Mouse (Mus musculus) kidney, adult 2 months (tissue): Measurements from ENCODE around the gene Spib.

ENCODE experiments used
- CTCF ChIP-seq: fragments of 200-500 bp; conservative IDR thresholded peaks from 2 replicates; pipeline ENCODE4 v1.5.1; 2011; ENCODE audit warnings: low read depth, mild to moderate bottlenecking, control low read depth, low read length, moderate library complexity, mixed read lengths; ENCODE audit not compliant: insufficient read depth, insufficient read length
- POLR2A ChIP-seq: fragments of 200-500 bp; IDR thresholded peaks from one replicate; pipeline ENCODE4 v1.6.1; 2011; ENCODE audit warnings: low read depth, low read length, control low read depth

DNA sequence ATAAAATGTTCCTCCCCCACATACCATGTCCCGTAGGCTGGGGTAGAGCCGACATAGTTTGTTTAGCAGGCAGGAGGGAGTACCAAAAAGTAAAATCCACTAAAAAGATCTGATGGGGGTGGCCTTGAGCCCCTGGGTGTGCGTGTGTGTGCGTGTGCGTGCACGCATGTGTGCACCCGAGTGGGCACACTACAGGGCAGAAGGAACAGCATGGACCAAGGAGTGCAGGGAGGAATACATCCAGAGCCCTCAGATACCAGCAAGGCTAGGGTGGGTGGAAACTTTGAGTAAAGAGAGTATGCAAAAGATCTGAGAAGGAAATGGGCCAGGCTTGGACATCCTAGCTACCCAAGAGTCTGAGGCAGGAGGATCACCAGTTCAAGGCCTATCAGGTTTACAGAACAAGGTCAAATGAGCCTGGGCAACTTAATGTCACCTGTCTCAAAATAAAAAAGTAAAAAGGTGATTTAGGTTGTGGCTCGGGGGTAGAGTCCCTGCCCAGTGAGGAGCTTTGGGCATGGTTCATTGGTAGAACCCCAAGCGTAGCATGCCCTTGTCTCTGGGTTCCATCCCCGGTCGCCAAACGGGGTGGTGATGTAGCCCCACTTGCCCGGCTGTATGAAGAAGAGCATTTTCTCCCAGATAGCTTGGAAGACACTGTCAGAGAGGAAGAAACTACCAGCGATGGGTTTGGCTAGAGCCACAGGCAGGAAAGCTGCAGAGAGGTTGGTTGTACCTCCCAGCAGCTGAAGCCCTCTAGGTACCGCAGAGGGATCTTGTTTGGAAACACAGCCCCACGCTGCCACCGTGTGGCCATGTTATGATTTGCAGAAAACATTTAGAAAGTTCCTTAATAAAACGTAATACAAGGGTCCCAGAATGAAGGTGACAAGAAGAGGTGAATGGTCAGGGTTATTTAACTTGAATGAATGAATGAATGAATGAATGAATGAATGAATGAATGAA lies 28.8 kb upstream of the Spib start:
- TF ChIP-seq POLR2A (no peak), CTCF (peak; percentile 87)
